Comparison of ENCODE assay signal across 8 mouse cellular contexts in the genomic region with DNA sequence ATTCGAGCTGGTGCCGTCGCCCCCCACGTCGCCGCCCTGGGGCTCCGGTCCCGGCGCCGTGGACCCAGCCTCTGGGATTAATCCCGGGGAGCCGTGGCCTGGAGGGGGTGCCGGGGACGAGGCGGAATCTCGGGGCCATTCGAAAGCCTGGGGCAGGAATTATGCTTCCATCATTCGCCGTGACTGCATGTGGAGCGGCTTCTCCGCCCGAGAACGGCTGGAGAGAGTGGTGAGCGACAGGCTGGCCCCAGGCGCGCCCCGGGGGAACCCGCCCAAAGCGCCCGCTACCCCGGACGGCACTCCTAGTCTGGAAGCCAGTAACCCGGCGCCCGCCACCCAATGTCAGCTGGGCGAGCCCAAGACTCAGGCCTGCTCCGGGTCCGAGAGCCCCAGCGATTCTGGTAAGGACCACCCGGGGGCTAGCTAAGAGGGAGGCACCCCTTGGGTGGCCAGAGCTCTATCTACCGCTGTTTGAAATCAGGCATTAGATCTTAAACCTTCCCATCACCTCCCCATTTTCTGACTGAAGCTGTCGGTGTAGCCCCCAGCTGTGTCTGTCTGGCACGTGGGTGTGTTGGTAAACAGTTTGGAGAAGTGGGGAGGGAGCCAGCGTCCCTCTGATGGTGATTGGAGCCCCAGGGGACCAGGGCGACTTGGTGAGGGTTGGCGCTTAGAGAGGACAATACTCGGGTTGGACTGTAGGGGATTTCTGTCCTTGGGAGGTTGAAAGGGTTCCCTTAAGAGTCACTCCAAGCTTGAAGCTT. TPM values are rescaled to one million over a fixed set of nuclear protein-coding genes. Genes with fewer than 3 reads are reported as not detected.
DNase-seq lines count a peak whose midpoint lies in the region; ATAC-seq and TF ChIP-seq lines count a peak whose summit lies in the region.

No protein-coding gene starts in this region.

- peaks cover 32% of the 10 kb centered on the region for H3K27me3 ChIP-seq in CH12.LX (replicated peaks)
- no peaks in the 10 kb centered on the region for H3K27me3 ChIP-seq in embryonic facial prominence, embryonic 15.5 days
- peaks cover 51% of the 10 kb centered on the region for H3K27me3 ChIP-seq in lung, embryonic 15.5 days

- no peak; the same call in 1 of the 2 replicates for TF ChIP-seq RAD21 in CH12.LX (IDR thresholded peaks at IDR 0.05; ENCODE audit: low read depth, low read length)

- dilution Hi-C loops in CH12.LX (cut with MboI; ENCODE audit: extremely low pct_ligation_motif_present, extremely low pct_unique_long_range_greater_than_20kb, low sequenced_read_pairs) = no loop called here

- peak; percentile 41 for DNase-seq in gastrocnemius, postnatal 10 days
- DNase-seq in gastrocnemius, adult 8-10 months (ENCODE audit: low spot score in 2 of 2) = no peak
- peak; percentile 53 for DNase-seq in CH12.LX (ENCODE audit: extremely low read depth)
- DNase-seq in induced T-regulatory cell, adult 2 months (ENCODE audit: low read depth) = peak; percentile 47
- no peak for DNase-seq in yolk sac, embryonic 10.5 days (ENCODE audit: low spot score)

- no peak overlapping the region for H3K27ac ChIP-seq in CH12.LX (ENCODE audit: insufficient read depth, low read depth)
- peak overlapping the region; percentile 91 for H3K27ac ChIP-seq in embryonic facial prominence, embryonic 15.5 days (replicated peaks)
- peak overlapping the region; percentile 52 for H3K27ac ChIP-seq in lung, embryonic 15.5 days
- H3K27ac ChIP-seq in olfactory bulb, adult 2 months (ENCODE audit: insufficient read depth, low read depth, low read length) = 0 out of 2 replicates have a peak overlapping the region, but pooled peaks have one; percentile 10

- peak in 1 of 2 experiments; percentile 24; a peak in 1 of 4 replicates for TF ChIP-seq CTCF in CH12.LX (conservative IDR thresholded peaks at IDR 0.05 in 1 of 2, IDR thresholded peaks at IDR 0.05 in 1 of 2; ENCODE audit: low read depth in 2 of 2, low read length in 2 of 2)
- TF ChIP-seq CTCF in olfactory bulb, adult 2 months (IDR thresholded peaks at IDR 0.05; ENCODE audit: insufficient read depth, low read depth, low read length) = no peak

- no peaks in the 10 kb centered on the region for H3K36me3 ChIP-seq in CH12.LX (replicated peaks in 1 of 2; ENCODE audit: control insufficient read depth in 1 of 2, insufficient read depth in 1 of 2, low read length in 1 of 2)
- H3K36me3 ChIP-seq in embryonic facial prominence, embryonic 15.5 days = no peaks in the 10 kb centered on the region
- H3K36me3 ChIP-seq in lung, embryonic 15.5 days = no peaks in the 10 kb centered on the region

- no peak for ATAC-seq in embryonic facial prominence, embryonic 15.5 days (ENCODE audit: insufficient number of reproducible peaks, low FRiP score, low TSS enrichment, low read depth)
- ATAC-seq in lung, embryonic 15.5 days (ENCODE audit: borderline replicate concordance, extremely low read depth, low FRiP score, low TSS enrichment) = peak; percentile 47

- in situ Hi-C loops in CH12.LX (cut with MboI; ENCODE audit: low pct_ligation_motif_present, low pct_unique_long_range_greater_than_20kb, low sequenced_read_pairs) = no loop called here

- no peak for TF ChIP-seq POLR2A in CH12.LX (IDR thresholded peaks at IDR 0.05; ENCODE audit: low read depth, low read length)
- no peak for TF ChIP-seq POLR2A in olfactory bulb, adult 2 months (IDR thresholded peaks at IDR 0.05; ENCODE audit: insufficient read depth, low read depth, low read length)

- H3K4me1 ChIP-seq in CH12.LX (ENCODE audit: control insufficient read depth in 1 of 2, insufficient read depth in 2 of 2) = peaks cover 0 to 26% of the 10 kb centered on the region in 2 experiments; a peak in 2 of 4 replicates
- peaks cover 46% of the 10 kb centered on the region for H3K4me1 ChIP-seq in embryonic facial prominence, embryonic 15.5 days
- peaks cover 8% of the 10 kb centered on the region for H3K4me1 ChIP-seq in lung, embryonic 15.5 days
- peaks cover 27% of the 10 kb centered on the region for H3K4me1 ChIP-seq in olfactory bulb, adult 2 months (ENCODE audit: control insufficient read depth, insufficient read depth, low read length)

- peak overlapping the region; percentile 5; the same call in 1 of the 2 replicates for H3K9ac ChIP-seq in CH12.LX (ENCODE audit: insufficient read depth, low read depth)
- H3K9ac ChIP-seq in embryonic facial prominence, embryonic 15.5 days = peak overlapping the region; percentile 69
- H3K9ac ChIP-seq in lung, embryonic 15.5 days = peak overlapping the region; percentile 62

- peak overlapping the region; percentile 52 to 79 (median 60) for H3K4me3 ChIP-seq in CH12.LX (replicated peaks in 1 of 3; ENCODE audit: low read depth in 2 of 3, low read length in 2 of 3, poor library complexity in 1 of 3)
- peak overlapping the region; percentile 79 for H3K4me3 ChIP-seq in embryonic facial prominence, embryonic 15.5 days (replicated peaks)
- peak overlapping the region; percentile 63 for H3K4me3 ChIP-seq in lung, embryonic 15.5 days
- peak overlapping the region; percentile 73 for H3K4me3 ChIP-seq in olfactory bulb, adult 2 months (ENCODE audit: insufficient read depth, low read depth, low read length)

- no peak for TF ChIP-seq EP300 in CH12.LX (IDR thresholded peaks at IDR 0.05; ENCODE audit: low read length)

- peak overlapping the region; percentile 100 for H3K4me2 ChIP-seq in CH12.LX (ENCODE audit: insufficient read depth, low read depth, poor library complexity, severe bottlenecking)
- H3K4me2 ChIP-seq in embryonic facial prominence, embryonic 15.5 days (replicated peaks) = peak overlapping the region; percentile 94
- peak overlapping the region; percentile 98 for H3K4me2 ChIP-seq in lung, embryonic 15.5 days

- under 1% methylated on average over 47 of the region's 47 CpGs for WGBS in embryonic facial prominence, embryonic 15.5 days
- 1% methylated on average over 47 of the region's 47 CpGs for WGBS in lung, embryonic 15.5 days
- 2% methylated on average over 47 of the region's 47 CpGs for WGBS in olfactory bulb, adult 2 months

- H3K79me2 ChIP-seq in CH12.LX (replicated peaks; ENCODE audit: control insufficient read depth, extremely low read depth, insufficient read depth, poor library complexity, severe bottlenecking) = no peaks in the 10 kb centered on the region

- no peaks in the 10 kb centered on the region for H3K9me3 ChIP-seq in CH12.LX (replicated peaks; ENCODE audit: low read length)
- no peaks in the 10 kb centered on the region for H3K9me3 ChIP-seq in embryonic facial prominence, embryonic 15.5 days (replicated peaks)
- H3K9me3 ChIP-seq in lung, embryonic 15.5 days = no peaks in the 10 kb centered on the region

TF ChIP-seq in CH12.LX, 34 proteins besides CTCF, POLR2A, EP300 and RAD21 (continues in another document):
- 0 out of 2 replicates have a peak, but pooled peaks have one; percentile 37 for TF ChIP-seq MAX (IDR thresholded peaks at IDR 0.05; ENCODE audit: low read length)
- TF ChIP-seq MAFK (IDR thresholded peaks at IDR 0.05; ENCODE audit: insufficient replicate concordance, low read length) = no peak
- TF ChIP-seq ELF1 (IDR thresholded peaks at IDR 0.05; ENCODE audit: low read depth, low read length) = no peak
- TF ChIP-seq USF1 (IDR thresholded peaks at IDR 0.05; ENCODE audit: low read depth, low read length) = no peak
- no peak for TF ChIP-seq JUND (conservative IDR thresholded peaks at IDR 0.05; ENCODE audit: low read depth, low read length)
- TF ChIP-seq RCOR1 (conservative IDR thresholded peaks at IDR 0.05; ENCODE audit: low read depth, low read length) = no peak
- TF ChIP-seq TBP (conservative IDR thresholded peaks at IDR 0.05; ENCODE audit: low read depth, low read length) = no peak
- TF ChIP-seq CHD2 (IDR thresholded peaks at IDR 0.05; ENCODE audit: low read length) = no peak
- TF ChIP-seq BHLHE40 (IDR thresholded peaks at IDR 0.05; ENCODE audit: low read depth, low read length) = peak; percentile 76
- TF ChIP-seq MXI1 (IDR thresholded peaks at IDR 0.05; ENCODE audit: low read depth, low read length) = peak; percentile 32
- no peak for TF ChIP-seq HCFC1 (IDR thresholded peaks at IDR 0.05; ENCODE audit: low read depth, low read length)
- TF ChIP-seq ZC3H11A (IDR thresholded peaks at IDR 0.05; ENCODE audit: low read depth, low read length) = no peak
- no peak for TF ChIP-seq UBTF (IDR thresholded peaks at IDR 0.05; ENCODE audit: low read depth, low read length)

RNA-seq across cellular contexts. Expression of gene Mycl, which starts 1.3 kb away (rescaled TPM):
- 1 to 10 TPM; 4.4 to 5.8 TPM for total RNA-seq in gastrocnemius, postnatal 10 days (2021)
- total RNA-seq in gastrocnemius, adult 8-10 months (2022) = 1 to 10 TPM in 1 of 4 experiments, under 1 TPM in 1, not detected in 2; 0.40 to 1.1 TPM
- total RNA-seq in CH12.LX (2012; rRNA removed) (0.46 and 0.51 TPM in 2 replicates), CH12.LX (2014; rRNA removed) (0.38 and 0.41 TPM in 2 replicates)
- 0.44 and 0.65 TPM in 2 replicates for polyA plus RNA-seq in CH12.LX (2012; ENCODE audit: insufficient read length, low read depth)
- polyA plus RNA-seq in embryonic facial prominence, embryonic 15.5 days (2015; fragmentation: Nextera tagmentation; extraction: Ambion mirVana) = 38.9 and 49.5 TPM in 2 replicates
- 18.5 and 20.8 TPM in 2 replicates for polyA plus RNA-seq in lung, embryonic 15.5 days (2015; fragmentation: Nextera tagmentation; extraction: Ambion mirVana)
- polyA plus RNA-seq in olfactory bulb, adult 2 months (2012; ENCODE audit: insufficient read depth, insufficient read length, low replicate concordance, missing spikeins) = not detected in 2 replicates

RNA-seq across cellular contexts. Expression of gene Trit1, which starts 19.6 kb away (rescaled TPM):
- total RNA-seq in gastrocnemius, postnatal 10 days (2021) = 10 to 100 TPM in 1 of 2 experiments, 1 to 10 TPM in 1; 9.1 to 11.0 TPM
- 1 to 10 TPM; 5.8 to 7.1 (median 6.6) TPM for total RNA-seq in gastrocnemius, adult 8-10 months (2022)
- 17.7 and 18.9 TPM in 2 replicates for total RNA-seq in CH12.LX (2012; rRNA removed)
- total RNA-seq in CH12.LX (2014; rRNA removed) = 21.3 and 21.9 TPM in 2 replicates
- polyA plus RNA-seq in CH12.LX (2012; ENCODE audit: insufficient read length, low read depth) = 19.8 and 22.2 TPM in 2 replicates
- polyA plus RNA-seq in embryonic facial prominence, embryonic 15.5 days (2015; fragmentation: Nextera tagmentation; extraction: Ambion mirVana) = 21.6 and 23.4 TPM in 2 replicates
- polyA plus RNA-seq in lung, embryonic 15.5 days (2015; fragmentation: Nextera tagmentation; extraction: Ambion mirVana) = 15.9 and 19.2 TPM in 2 replicates
- polyA plus RNA-seq in olfactory bulb, adult 2 months (2012; ENCODE audit: insufficient read depth, insufficient read length, low replicate concordance, missing spikeins) = not detected in 2 replicates

RNA-seq across cellular contexts. Expression of gene Mfsd2a, which starts 35.8 kb away (rescaled TPM):
- total RNA-seq in gastrocnemius, postnatal 10 days (2021) = 1 to 10 TPM in 1 of 2 experiments, under 1 TPM in 1; 0.36 to 1.2 TPM
- total RNA-seq in gastrocnemius, adult 8-10 months (2022) = not detected
- total RNA-seq in CH12.LX (2012; rRNA removed) (17.3 and 29.8 TPM in 2 replicates), CH12.LX (2014; rRNA removed) (15.2 and 18.3 TPM in 2 replicates)
- polyA plus RNA-seq in CH12.LX (2012; ENCODE audit: insufficient read length, low read depth) = 13.0 and 17.4 TPM in 2 replicates
- 10.5 and 11.4 TPM in 2 replicates for polyA plus RNA-seq in embryonic facial prominence, embryonic 15.5 days (2015; fragmentation: Nextera tagmentation; extraction: Ambion mirVana)
- polyA plus RNA-seq in lung, embryonic 15.5 days (2015; fragmentation: Nextera tagmentation; extraction: Ambion mirVana) = 0.82 and 0.83 TPM in 2 replicates
- not detected in 2 replicates for polyA plus RNA-seq in olfactory bulb, adult 2 months (2012; ENCODE audit: insufficient read depth, insufficient read length, low replicate concordance, missing spikeins)

Comparison
In these comparisons a context has a peak if more than half of its experiments do, and no peak if none do; other contexts are left out.
1. DNase-seq: peak in gastrocnemius, postnatal 10 days (single experiment), CH12.LX (single experiment) and induced T-regulatory cell, adult 2 months (single experiment); none in gastrocnemius, adult 8-10 months (0 of 2) and yolk sac, embryonic 10.5 days (single experiment).
2. H3K9ac ChIP-seq: peak in every context shown above with its lines; median percentile 69 in embryonic facial prominence, embryonic 15.5 days; 62 in lung, embryonic 15.5 days; 5 in CH12.LX.
3. RNA of gene Mycl, which starts 1.3 kb away (polyA plus RNA-seq): 38.9 to 49.5 TPM in embryonic facial prominence, embryonic 15.5 days and 18.5 to 20.8 TPM in lung, embryonic 15.5 days; 0.44 to 0.65 TPM in CH12.LX and not detected in olfactory bulb, adult 2 months; every median in the first group is over 10 times any median in the second.
4. Peak in every context shown above with its lines, with median percentiles within 50 percentile points of each other: H3K4me2 ChIP-seq and H3K4me3 ChIP-seq.